In genomic region chr1:161037026-161037425, GRCm38 (mm10) we compare ENCODE assay signal across 8 mouse cellular contexts. TPM values are rescaled to one million over a fixed set of nuclear protein-coding genes. Genes with fewer than 3 reads are reported as not detected.
A peak's percentile ranks its signal among the peaks of the same experiment; 100 is the strongest.
DNase-seq lines count a peak whose midpoint lies in the region; ATAC-seq lines count a peak whose summit lies in the region.
"Had no signal": no experiment of that assay in that cellular context is flagged by ENCODE, and none has a peak within 500 bp of the region (broad histone marks: within the 10 kb centered on the region; RNA-seq: fewer than 3 reads in every experiment).

No protein-coding gene starts in this region.

- H3K9ac ChIP-seq in neural tube, embryonic 11.5 days (ENCODE audit: low read length): peak overlapping the region; percentile 91
- H3K9ac ChIP-seq in forebrain, embryonic 12.5 days: peak overlapping the region; percentile 90
- H3K9ac ChIP-seq in liver, embryonic 11.5 days (ENCODE audit: low read depth, low read length): peak overlapping the region; percentile 100

- peak overlapping the region; percentile 55 for H3K4me2 ChIP-seq in neural tube, embryonic 11.5 days (ENCODE audit: low read depth)
- H3K4me2 ChIP-seq in forebrain, embryonic 12.5 days: peak overlapping the region; percentile 66
- peak overlapping the region; percentile 75 for H3K4me2 ChIP-seq in liver, embryonic 11.5 days

- H3K36me3 ChIP-seq in neural tube, embryonic 11.5 days (ENCODE audit: control insufficient read depth, insufficient read depth, low read length): peaks cover 6% of the 10 kb centered on the region; the same call in 1 of the 2 replicates
- peaks cover 54% of the 10 kb centered on the region for H3K36me3 ChIP-seq in forebrain, embryonic 12.5 days (replicated peaks)
- peaks cover 30% of the 10 kb centered on the region for H3K36me3 ChIP-seq in liver, embryonic 11.5 days (ENCODE audit: control insufficient read depth, insufficient read depth, low read length)

- no peak for DNase-seq in neural tube, embryonic 11.5 days (ENCODE audit: low spot score)
- DNase-seq in neural tube, embryonic 10.5 days (ENCODE audit: extremely low spot score, low spot score): no peak
- DNase-seq in liver, embryonic 11.5 days (ENCODE audit: low spot score): no peak
- no peak for DNase-seq in thymus, postnatal 4 days
- DNase-seq in right cerebral cortex, postnatal 36 days (ENCODE audit: low spot score in 2 of 2): no peak
- no peak for DNase-seq in cerebellum, postnatal 14 days
- DNase-seq: lung, postnatal 4 days had no signal

- ATAC-seq in neural tube, embryonic 11.5 days (ENCODE audit: insufficient read depth, low FRiP score, low TSS enrichment): no peak
- no peak for ATAC-seq in forebrain, embryonic 12.5 days (ENCODE audit: low FRiP score)
- ATAC-seq in liver, embryonic 11.5 days (replicated peaks; ENCODE audit: low FRiP score): no peak

- H3K9me3 ChIP-seq in neural tube, embryonic 11.5 days (ENCODE audit: control insufficient read depth, low read length): no peaks in the 10 kb centered on the region
- H3K9me3 ChIP-seq in forebrain, embryonic 12.5 days: no peaks in the 10 kb centered on the region
- no peaks in the 10 kb centered on the region for H3K9me3 ChIP-seq in liver, embryonic 11.5 days (ENCODE audit: control insufficient read depth, low read length)

- peaks cover 7% of the 10 kb centered on the region for H3K4me1 ChIP-seq in neural tube, embryonic 11.5 days (ENCODE audit: control insufficient read depth, insufficient read depth, low read length)
- H3K4me1 ChIP-seq in forebrain, embryonic 12.5 days: peaks cover 40% of the 10 kb centered on the region
- peaks cover 5% of the 10 kb centered on the region for H3K4me1 ChIP-seq in liver, embryonic 11.5 days (replicated peaks; ENCODE audit: control insufficient read depth, insufficient read depth, low read length)

- peak overlapping the region; percentile 76 for H3K4me3 ChIP-seq in neural tube, embryonic 11.5 days (ENCODE audit: low read depth, low read length)
- H3K4me3 ChIP-seq in forebrain, embryonic 12.5 days (replicated peaks): peak overlapping the region; percentile 74
- peak overlapping the region; percentile 91 for H3K4me3 ChIP-seq in liver, embryonic 11.5 days (ENCODE audit: low read depth, low read length)

- H3K27ac ChIP-seq in neural tube, embryonic 11.5 days (ENCODE audit: low read depth, low read length): peak overlapping the region; percentile 78; the same call in 1 of the 2 replicates
- H3K27ac ChIP-seq in forebrain, embryonic 12.5 days: peak overlapping the region; percentile 88
- peak overlapping the region; percentile 99 for H3K27ac ChIP-seq in liver, embryonic 11.5 days (ENCODE audit: low read depth, low read length)

- no peaks in the 10 kb centered on the region for H3K27me3 ChIP-seq in neural tube, embryonic 11.5 days (ENCODE audit: control insufficient read depth, insufficient read depth, low read length)
- no peaks in the 10 kb centered on the region for H3K27me3 ChIP-seq in forebrain, embryonic 12.5 days
- no peaks in the 10 kb centered on the region for H3K27me3 ChIP-seq in liver, embryonic 11.5 days (replicated peaks; ENCODE audit: control insufficient read depth, insufficient read depth, low read length)

- 2% methylated on average over 1 of the region's 1 CpGs for WGBS in neural tube, embryonic 11.5 days
- 0% methylated on average over 1 of the region's 1 CpGs for WGBS in forebrain, embryonic 12.5 days
- WGBS in liver, embryonic 11.5 days: 2% methylated on average over 1 of the region's 1 CpGs

RNA-seq across cellular contexts. Expression of gene Zbtb37, which starts 2.4 kb away (rescaled TPM):
- 9.4 and 12.4 TPM in 2 replicates for polyA plus RNA-seq in neural tube, embryonic 11.5 days (2014; fragmentation: Nextera tagmentation; extraction: Ambion mirVana)
- polyA plus RNA-seq in forebrain, embryonic 12.5 days (2016; fragmentation: Nextera tagmentation; extraction: Ambion mirVana): 9.9 TPM in 2 replicates
- 3.4 and 4.8 TPM in 2 replicates for polyA plus RNA-seq in liver, embryonic 11.5 days (2014; fragmentation: Nextera tagmentation; extraction: Ambion mirVana)

RNA-seq across cellular contexts. Expression of gene Dars2, which starts 33.4 kb away (rescaled TPM):
- polyA plus RNA-seq in neural tube, embryonic 11.5 days (2014; fragmentation: Nextera tagmentation; extraction: Ambion mirVana): 51.9 and 54.6 TPM in 2 replicates
- polyA plus RNA-seq in forebrain, embryonic 12.5 days (2016; fragmentation: Nextera tagmentation; extraction: Ambion mirVana): 49.0 and 49.3 TPM in 2 replicates
- 68.3 and 84.3 TPM in 2 replicates for polyA plus RNA-seq in liver, embryonic 11.5 days (2014; fragmentation: Nextera tagmentation; extraction: Ambion mirVana)

RNA-seq across cellular contexts. Expression of gene Cenpl, which starts 33.5 kb away (rescaled TPM):
- polyA plus RNA-seq in neural tube, embryonic 11.5 days (2014; fragmentation: Nextera tagmentation; extraction: Ambion mirVana): 37.6 and 37.8 TPM in 2 replicates
- 38.3 and 39.7 TPM in 2 replicates for polyA plus RNA-seq in forebrain, embryonic 12.5 days (2016; fragmentation: Nextera tagmentation; extraction: Ambion mirVana)
- polyA plus RNA-seq in liver, embryonic 11.5 days (2014; fragmentation: Nextera tagmentation; extraction: Ambion mirVana): 34.7 and 39.0 TPM in 2 replicates

RNA-seq across cellular contexts. Expression of gene Serpinc1, which starts 58.6 kb away (rescaled TPM):
- 0.94 and 1.4 TPM in 2 replicates for polyA plus RNA-seq in neural tube, embryonic 11.5 days (2014; fragmentation: Nextera tagmentation; extraction: Ambion mirVana)
- 2.4 and 2.8 TPM in 2 replicates for polyA plus RNA-seq in forebrain, embryonic 12.5 days (2016; fragmentation: Nextera tagmentation; extraction: Ambion mirVana)
- polyA plus RNA-seq in liver, embryonic 11.5 days (2014; fragmentation: Nextera tagmentation; extraction: Ambion mirVana): 209 and 215 TPM in 2 replicates
